Mouse (Mus musculus): ENCODE measurements around the gene Gm45062. TPM values are rescaled to one million over a fixed set of nuclear protein-coding genes. Genes with fewer than 3 reads are reported as not detected.

Gm45062 gene
- total and polyA plus RNA-seq, 3 experiments, result 2.2 to 3.6 TPM; not detected in 1

GRCm38 (mm10) chr6:8390296-8390695 lies 131.0 kb downstream of the Gm45062 start (continued):
- TF ChIP-seq ETS1 (IDR thresholded peaks at IDR 0.05; ENCODE audit: low read depth, low read length), result peak; percentile 64; the same call in 1 of the 2 replicates
- no peak for TF ChIP-seq POLR2AphosphoS2 (IDR thresholded peaks at IDR 0.05; ENCODE audit: low read length)
- no peak for TF ChIP-seq E2F4 (IDR thresholded peaks at IDR 0.05; ENCODE audit: borderline replicate concordance, low read depth, low read length)
- no peak for TF ChIP-seq ZC3H11A (IDR thresholded peaks at IDR 0.05; ENCODE audit: low read depth, low read length)
- TF ChIP-seq NELFE (IDR thresholded peaks at IDR 0.05; ENCODE audit: low read depth, low read length), result no peak
- TF ChIP-seq ZKSCAN1 (IDR thresholded peaks at IDR 0.05; ENCODE audit: low read depth, low read length), result no peak
- peak; percentile 41 for TF ChIP-seq TCF12 (IDR thresholded peaks at IDR 0.05; ENCODE audit: low read depth, low read length)
- 0 out of 2 replicates have a peak, but pooled peaks have one; percentile 16 for TF ChIP-seq GATA1 (IDR thresholded peaks at IDR 0.05; ENCODE audit: low read depth, low read length)
- no peak for TF ChIP-seq TBP (IDR thresholded peaks at IDR 0.05; ENCODE audit: low read depth, low read length)

GRCm38 (mm10) chr6:8390935-8391334 lies 131.7 kb downstream of the Gm45062 start:
- Histone ChIP-seq H3K36me3 (ENCODE audit: control insufficient read depth in 1 of 2, insufficient read depth in 2 of 2, low read length in 2 of 2) (peaks cover 0 to 31% of the 10 kb centered on the region in 2 experiments; a peak in 2 of 4 replicates), H3K27ac (ENCODE audit: control insufficient read depth, low read depth, low read length) (no peak overlapping the region), H3K9ac (ENCODE audit: control insufficient read depth, low read depth, low read length, poor library complexity, severe bottlenecking) (no peak overlapping the region), H3K79me2 (ENCODE audit: control insufficient read depth, insufficient read depth, low read length, poor library complexity) (no peaks in the 10 kb centered on the region), H3K27me3 (ENCODE audit: control insufficient read depth in 1 of 2, insufficient read depth in 2 of 2, low read length in 2 of 2) (no peaks in the 10 kb centered on the region), H3K4me1 (ENCODE audit: control insufficient read depth in 1 of 2, insufficient read depth in 2 of 2, low read length in 2 of 2) (peaks cover 20 to 22% of the 10 kb centered on the region in 2 experiments), H3K4me3 (ENCODE audit: control insufficient read depth in 1 of 2, insufficient read depth in 1 of 2, low read depth in 2 of 2, low read length in 2 of 2) (no peak overlapping the region), H3K9me3 (replicated peaks; ENCODE audit: insufficient read depth, low read length) (no peaks in the 10 kb centered on the region)
- TF ChIP-seq TCF12 (IDR thresholded peaks at IDR 0.05; ENCODE audit: low read depth, low read length) (no peak), ZMIZ1 (IDR thresholded peaks at IDR 0.05; ENCODE audit: low read depth, low read length) (no peak), SIN3A (IDR thresholded peaks at IDR 0.05; ENCODE audit: low read length) (no peak), RCOR1 (IDR thresholded peaks at IDR 0.05; ENCODE audit: low read depth, low read length) (no peak), GABPA (IDR thresholded peaks at IDR 0.05; ENCODE audit: low read depth, low read length) (no peak), MAX (IDR thresholded peaks at IDR 0.05; ENCODE audit: low read length) (no peak), MAZ (IDR thresholded peaks at IDR 0.05; ENCODE audit: low read depth, low read length) (no peak), TAL1 (IDR thresholded peaks at IDR 0.05; ENCODE audit: low read length) (no peak), MEF2A (IDR thresholded peaks at IDR 0.05; ENCODE audit: extremely low read depth, insufficient replicate concordance, low read depth, low read length, poor library complexity, severe bottlenecking) (no peak), ETS1 (IDR thresholded peaks at IDR 0.05; ENCODE audit: low read depth, low read length) (no peak), GATA1 (IDR thresholded peaks at IDR 0.05; ENCODE audit: low read depth, low read length) (peak; percentile 37; the same call in 1 of the 2 replicates), MAFK (IDR thresholded peaks at IDR 0.05; ENCODE audit: borderline replicate concordance, low read depth, low read length) (no peak), POLR2A (IDR thresholded peaks at IDR 0.05; ENCODE audit: control insufficient read depth in 1 of 2, insufficient read depth in 1 of 2, low read depth in 1 of 2, low read length in 2 of 2, poor library complexity in 1 of 2) (no peak), TBP (IDR thresholded peaks at IDR 0.05; ENCODE audit: low read depth, low read length) (no peak), RAD21 (IDR thresholded peaks at IDR 0.05; ENCODE audit: low read depth, low read length) (no peak), ZKSCAN1 (IDR thresholded peaks at IDR 0.05; ENCODE audit: low read depth, low read length) (no peak), EP300 (IDR thresholded peaks at IDR 0.05; ENCODE audit: low read depth in 1 of 2, low read length in 2 of 2) (peak; percentile 15 to 41; a peak in 2 of 4 replicates)
- DNase-seq (ENCODE audit: low read depth, low spot score), result peak; percentile 67
